Mouse (Mus musculus) cortical plate, adult 2 months (tissue): ENCODE data around the gene Fam178b.

Experiments
- CTCF ChIP-seq: fragments of 200-500 bp; IDR thresholded peaks from 2 replicates; pipeline ENCODE4 v1.5.1; 2011; ENCODE audit warnings: mild to moderate bottlenecking, control low read depth, low read length; ENCODE audit not compliant: insufficient read depth; ENCODE audit errors: extremely low read depth
- POLR2A ChIP-seq: fragments of 200-500 bp; IDR thresholded peaks from 2 replicates; pipeline ENCODE4 v1.6.1; 2011; ENCODE audit warnings: mild to moderate bottlenecking, low read length, control low read depth; ENCODE audit not compliant: insufficient read depth; ENCODE audit errors: extremely low read depth

- no peak for TF ChIP-seq CTCF
- TF ChIP-seq POLR2A, result no peak
Measured at GRCm38 (mm10) chr1:36522210-36522609, 160.8 kb downstream of the Fam178b start.
